Mouse (Mus musculus) G1E (cell line): ENCODE measurements around the gene Olfr1367. TPM values are rescaled to one million over a fixed set of nuclear protein-coding genes. Genes with fewer than 3 reads are reported as not detected.
A peak's percentile ranks its signal among the peaks of the same experiment; 100 is the strongest.

Experiments
- ATAC-seq: 2 replicates; pipeline ENCODE4 v1.8.0; 2016; ENCODE audit warnings: mild to moderate bottlenecking; ENCODE audit not compliant: insufficient number of reproducible peaks, poor library complexity, low FRiP score, severe bottlenecking; ENCODE audit errors: extremely low read depth
- DNase-seq: peaks from one replicate; pipeline ENCODE4 v3.0.0; 2012; ENCODE audit warnings: low spot score
- H3K27me3 ChIP-seq: 2 replicates; pipeline ENCODE4 v1.6.1; 2012; ENCODE audit warnings: mild to moderate bottlenecking, low read length, inconsistent platforms; ENCODE audit not compliant: insufficient read depth
- H3K36me3 ChIP-seq: replicated peaks from 2 replicates; pipeline ENCODE3; 2012; ENCODE audit warnings: mild to moderate bottlenecking, inconsistent platforms
- H3K4me1 ChIP-seq: 2 replicates; pipeline ENCODE4 v1.6.1; 2012; ENCODE audit warnings: low read depth, low read length, inconsistent platforms, mixed read lengths; ENCODE audit not compliant: insufficient read depth
- H3K4me3 ChIP-seq: 2 replicates; pipeline ENCODE4 v1.5.1; 2012; ENCODE audit warnings: low read depth, mild to moderate bottlenecking, inconsistent platforms, low read length, moderate library complexity, mixed read lengths
- H3K9me3 ChIP-seq: replicated peaks from 2 replicates; pipeline ENCODE4 v1.6.1; 2012; ENCODE audit warnings: inconsistent platforms
- CTCF ChIP-seq: IDR thresholded peaks from 2 replicates; pipeline ENCODE4 v1.5.1; 2012; ENCODE audit warnings: low read depth, low read length, inconsistent platforms, mixed read lengths
- GATA1 ChIP-seq: IDR thresholded peaks from 2 replicates; pipeline ENCODE4 v1.6.1; 2012; ENCODE audit warnings: borderline replicate concordance, low read length, inconsistent platforms, mixed read lengths
- GATA2 ChIP-seq: IDR thresholded peaks from 2 replicates; pipeline ENCODE4 v1.6.1; 2012; ENCODE audit warnings: low read depth, low read length, inconsistent platforms, borderline replicate concordance
- POLR2AphosphoS5 ChIP-seq: IDR thresholded peaks from 2 replicates; pipeline ENCODE4 v1.6.1; 2012; ENCODE audit warnings: low read depth, low read length, inconsistent platforms; ENCODE audit not compliant: insufficient replicate concordance
- TAL1 ChIP-seq: conservative IDR thresholded peaks from 2 replicates; pipeline ENCODE4 v1.6.1; 2012; ENCODE audit warnings: low read depth, low read length, inconsistent platforms, mixed read lengths
- polyA plus RNA-seq: library from polyadenylated mRNA; stranded (reverse); fragments of >175 nt; gene quantifications from 2 replicates; pipeline ENCODE4 v1.2.3, GENCODE M21; 2012
- total RNA-seq, 2 experiments: library from RNA; stranded (forward) in 1 of 2; stranded (reverse) in 1 of 2; fragments of 200-1000 nt in 1 of 2; fragments of >200 nt in 1 of 2; fragmentation: Nextera tagmentation in 1 of 2; gene quantifications; 2 replicates each; pipeline ENCODE4 v1.2.3; 2014 to 2017

The Olfr1367 gene
- total and polyA plus RNA-seq, 3 experiments = 0.44 TPM; not detected in 2

DNA sequence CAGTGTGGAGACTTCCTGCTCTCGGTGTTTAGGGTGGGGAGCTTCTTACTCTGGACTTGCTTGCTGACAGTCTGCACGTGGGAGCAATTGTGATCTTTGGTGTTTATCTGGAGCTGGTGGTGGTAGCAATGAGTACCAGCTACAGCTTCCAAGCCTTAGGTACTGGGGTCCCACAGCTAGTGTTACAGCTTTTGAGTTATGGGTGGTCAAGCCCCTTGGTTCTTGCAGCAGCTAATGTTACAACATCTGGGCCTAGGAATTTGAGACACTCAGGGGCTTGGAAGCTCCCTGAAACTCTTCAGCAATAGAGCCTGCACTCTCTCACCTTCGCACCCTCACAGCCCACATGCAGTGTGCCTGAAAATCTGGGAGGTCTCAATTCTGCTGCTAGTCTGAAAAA lies 26.4 kb upstream of the Olfr1367 start:
- no peak for DNase-seq
- Histone ChIP-seq H3K36me3 (no peaks in the 10 kb centered on the region), H3K9me3 (no peaks in the 10 kb centered on the region), H3K4me3 (no peak overlapping the region), H3K27me3 (peaks cover 21% of the 10 kb centered on the region), H3K4me1 (peaks cover 5% of the 10 kb centered on the region)
- ATAC-seq = no peak
- TF ChIP-seq CTCF = no peak
- TF ChIP-seq GATA2 = no peak
- no peak for TF ChIP-seq GATA1
- TF ChIP-seq POLR2AphosphoS5 = no peak

DNA sequence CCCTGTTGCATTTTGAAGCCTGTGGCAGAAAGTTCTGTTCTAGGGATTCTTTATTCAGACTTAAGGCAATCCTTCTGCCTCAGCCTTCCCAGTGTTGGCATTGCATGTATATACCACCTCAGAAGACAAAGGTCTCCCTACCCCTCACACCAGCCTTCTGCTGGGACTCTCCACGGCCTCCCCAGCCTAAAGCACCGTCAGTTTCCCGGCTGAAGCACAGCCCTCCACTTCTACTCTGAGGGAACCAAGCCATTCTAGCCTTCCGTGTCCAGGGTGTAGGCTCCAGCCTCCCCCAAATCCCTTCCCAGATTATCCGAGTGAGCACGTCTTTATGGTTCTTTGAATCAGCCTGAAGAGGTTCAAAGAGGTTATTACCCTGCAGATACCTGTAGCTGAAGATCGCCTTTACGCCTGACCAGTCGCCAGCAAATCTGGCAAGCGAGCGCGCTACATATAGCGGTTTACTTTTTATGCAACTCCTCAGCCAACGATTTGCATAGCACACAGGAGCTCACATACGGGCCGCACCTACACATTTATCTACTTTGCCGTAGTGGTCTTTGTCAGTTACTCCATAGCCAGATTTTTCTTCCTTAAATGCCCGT lies 24.7 kb upstream of the Olfr1367 start:
- no peak overlapping the region; the same call in 1 of the 2 replicates for H3K4me3 ChIP-seq
- no peaks in the 10 kb centered on the region for H3K9me3 ChIP-seq
- DNase-seq (no peak), ATAC-seq (no peak)
- peaks cover 16% of the 10 kb centered on the region for H3K27me3 ChIP-seq
- TF ChIP-seq TAL1 (no peak), CTCF (no peak), GATA1 (no peak), POLR2AphosphoS5 (no peak), GATA2 (no peak)
- H3K36me3 ChIP-seq = no peaks in the 10 kb centered on the region
- peaks cover 8% of the 10 kb centered on the region for H3K4me1 ChIP-seq

DNA sequence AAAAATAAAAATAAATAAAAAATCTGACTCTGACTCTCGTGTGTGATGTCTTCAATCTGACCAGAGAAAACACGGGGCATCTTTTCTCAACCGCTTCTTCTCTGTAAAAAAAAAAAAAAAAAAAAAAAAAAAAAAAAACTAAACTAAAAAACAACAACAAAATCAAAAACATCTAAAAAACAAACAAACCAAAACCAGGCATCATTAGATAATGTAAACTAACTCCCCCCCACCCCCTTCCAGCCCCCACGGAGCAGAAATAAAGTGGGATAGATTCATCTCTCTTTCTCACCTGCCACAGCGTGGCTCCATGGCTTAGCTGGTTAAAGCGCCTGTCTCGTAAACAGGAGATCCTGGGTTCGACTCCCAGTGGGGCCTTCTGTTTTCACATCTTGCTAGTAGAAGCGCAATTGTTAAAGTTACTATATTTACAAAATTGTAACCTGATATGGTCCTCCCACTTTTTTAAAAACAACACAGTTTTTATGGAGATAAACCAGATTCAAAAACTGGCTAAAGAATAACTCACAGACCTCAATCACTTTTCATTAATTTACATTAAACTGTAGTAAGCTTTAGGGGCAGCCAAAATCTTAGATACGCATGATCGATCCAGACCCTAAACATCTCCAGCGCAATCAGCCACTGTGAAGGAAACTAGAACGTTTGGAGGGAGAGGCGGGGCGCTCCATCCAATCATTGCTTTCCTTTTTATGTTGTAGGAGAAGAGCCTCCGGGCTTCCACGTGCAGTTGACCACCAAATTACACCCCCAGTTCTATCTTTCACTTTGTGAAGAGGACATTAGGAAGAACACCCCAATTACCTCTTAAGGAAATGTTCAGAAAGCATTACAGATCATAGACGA lies 24.0 kb upstream of the Olfr1367 start:
- DNase-seq (no peak), ATAC-seq (no peak)
- Histone ChIP-seq H3K9me3 (no peaks in the 10 kb centered on the region), H3K27me3 (peaks cover 16% of the 10 kb centered on the region), H3K36me3 (no peaks in the 10 kb centered on the region), H3K4me1 (peaks cover 16% of the 10 kb centered on the region), H3K4me3 (no peak overlapping the region)
- TF ChIP-seq POLR2AphosphoS5 (no peak), GATA2 (no peak), TAL1 (no peak), GATA1 (no peak), CTCF (no peak)

GRCm38 (mm10) chr13:21323405-21323804 lies 23.3 kb upstream of the Olfr1367 start:
- no peak overlapping the region for H3K4me3 ChIP-seq
- no peaks in the 10 kb centered on the region for H3K36me3 ChIP-seq
- H3K9me3 ChIP-seq = no peaks in the 10 kb centered on the region
- peaks cover 20% of the 10 kb centered on the region for H3K27me3 ChIP-seq
- TF ChIP-seq CTCF = no peak
- no peak for TF ChIP-seq POLR2AphosphoS5
- TF ChIP-seq GATA2 = no peak
- TF ChIP-seq TAL1 = no peak
- TF ChIP-seq GATA1 = no peak
- DNase-seq (no peak), ATAC-seq (no peak)
- peaks cover 16% of the 10 kb centered on the region for H3K4me1 ChIP-seq

- peaks cover 24% of the 10 kb centered on the region for H3K27me3 ChIP-seq
- TF ChIP-seq GATA2 (no peak), CTCF (0 out of 2 replicates have a peak, but pooled peaks have one; percentile 27), POLR2AphosphoS5 (no peak), GATA1 (no peak), TAL1 (no peak)
- H3K36me3 ChIP-seq = no peaks in the 10 kb centered on the region
- no peaks in the 10 kb centered on the region for H3K9me3 ChIP-seq
- H3K4me3 ChIP-seq = no peak overlapping the region
- H3K4me1 ChIP-seq = peaks cover 16% of the 10 kb centered on the region
- DNase-seq (peak; percentile 3), ATAC-seq (no peak)
Measured at GRCm38 (mm10) chr13:21326191-21326590, 20.5 kb upstream of the Olfr1367 start.

- Histone ChIP-seq H3K9me3 (no peaks in the 10 kb centered on the region), H3K4me3 (peak overlapping the region; percentile 67), H3K4me1 (peaks cover 16% of the 10 kb centered on the region), H3K36me3 (no peaks in the 10 kb centered on the region), H3K27me3 (peaks cover 21% of the 10 kb centered on the region)
- TF ChIP-seq TAL1 = no peak
- TF ChIP-seq GATA2 = no peak
- 0 out of 2 replicates have a peak, but pooled peaks have one; percentile 35 for TF ChIP-seq CTCF
- ATAC-seq (peak; percentile 45), DNase-seq (peak; percentile 5)
Measured at GRCm38 (mm10) chr13:21326657-21327211, 20.0 kb upstream of the Olfr1367 start.
